Comparison of ENCODE assay signal across 15 mouse cellular contexts in genomic region chr10:128934997-128935787, GRCm38 (mm10). TPM values are rescaled to one million over a fixed set of nuclear protein-coding genes. Genes with fewer than 3 reads are reported as not detected.
DNase-seq lines count a peak whose midpoint lies in the region; ATAC-seq lines count a peak whose summit lies in the region.
"Had no signal": no experiment of that assay in that cellular context is flagged by ENCODE, and none has a peak within 500 bp of the region (broad histone marks: within the 10 kb centered on the region; RNA-seq: fewer than 3 reads in every experiment).

No protein-coding gene starts in this region.

- H3K4me1 ChIP-seq in hindbrain, embryonic 13.5 days (replicated peaks): peaks cover 16% of the 10 kb centered on the region
- H3K4me1 ChIP-seq in hindbrain, embryonic 10.5 days (replicated peaks): peaks cover 17% of the 10 kb centered on the region
- H3K4me1 ChIP-seq in hindbrain, embryonic 16.5 days (ENCODE audit: control insufficient read depth, insufficient read depth, low read depth, low read length): peaks cover 3% of the 10 kb centered on the region; the same call in 1 of the 2 replicates

- DNase-seq in hindbrain, embryonic 10.5 days (ENCODE audit: low spot score): no peak
- peak; percentile 55 for DNase-seq in thymus, postnatal 14 days
- DNase-seq in thymus, postnatal 25 days: no peak
- no peak for DNase-seq in urinary bladder, adult 2 months (ENCODE audit: low spot score)
- no peak for DNase-seq in left cerebral cortex, postnatal 14 days (ENCODE audit: low spot score in 2 of 2)
- DNase-seq: kidney, adult 18-20 months; liver; right cerebral cortex, postnatal 25 days had no signal

- no peaks in the 10 kb centered on the region for H3K36me3 ChIP-seq in hindbrain, embryonic 13.5 days
- H3K36me3 ChIP-seq in hindbrain, embryonic 10.5 days: no peaks in the 10 kb centered on the region
- H3K36me3 ChIP-seq in hindbrain, embryonic 16.5 days (ENCODE audit: control insufficient read depth, insufficient read depth, low read length): no peaks in the 10 kb centered on the region
- H3K36me3 ChIP-seq: G1E had no signal

- H3K27me3 ChIP-seq in hindbrain, embryonic 13.5 days: peaks cover 66% of the 10 kb centered on the region
- peaks cover 73% of the 10 kb centered on the region for H3K27me3 ChIP-seq in hindbrain, embryonic 10.5 days (ENCODE audit: insufficient read depth, poor library complexity, severe bottlenecking)
- H3K27me3 ChIP-seq in hindbrain, embryonic 16.5 days (replicated peaks; ENCODE audit: control insufficient read depth, insufficient read depth, low read length): peaks cover 13% of the 10 kb centered on the region

- H3K4me2 ChIP-seq in hindbrain, embryonic 13.5 days: peak overlapping the region; percentile 78; the same call in 1 of the 2 replicates
- H3K4me2 ChIP-seq in hindbrain, embryonic 16.5 days (ENCODE audit: low read length): peak overlapping the region; percentile 83

- WGBS in hindbrain, embryonic 13.5 days: 66% methylated on average over 7 of the region's 7 CpGs
- 64% methylated on average over 7 of the region's 7 CpGs for WGBS in hindbrain, embryonic 10.5 days
- 62% methylated on average over 7 of the region's 7 CpGs for WGBS in hindbrain, embryonic 16.5 days

- intact Hi-C loops in left cerebral cortex, postnatal 14 days (cut with DNase I): no loop called here

- no peak overlapping the region for H3K27ac ChIP-seq in hindbrain, embryonic 13.5 days
- H3K27ac ChIP-seq in hindbrain, embryonic 10.5 days: no peak overlapping the region
- no peak overlapping the region for H3K27ac ChIP-seq in hindbrain, embryonic 16.5 days (ENCODE audit: low read depth, low read length)
- H3K27ac ChIP-seq: macrophage had no signal

- no peak for ATAC-seq in hindbrain, embryonic 13.5 days (ENCODE audit: low FRiP score)
- ATAC-seq in hindbrain, embryonic 16.5 days: no peak

- no peaks in the 10 kb centered on the region for H3K9me3 ChIP-seq in hindbrain, embryonic 13.5 days
- no peaks in the 10 kb centered on the region for H3K9me3 ChIP-seq in hindbrain, embryonic 10.5 days
- no peaks in the 10 kb centered on the region for H3K9me3 ChIP-seq in hindbrain, embryonic 16.5 days (ENCODE audit: control insufficient read depth, low read length)
- H3K9me3 ChIP-seq: G1E had no signal

- peak overlapping the region; percentile 47; the same call in 1 of the 2 replicates for H3K4me3 ChIP-seq in hindbrain, embryonic 13.5 days
- H3K4me3 ChIP-seq in hindbrain, embryonic 10.5 days: no peak overlapping the region
- no peak overlapping the region; the same call in 1 of the 2 replicates for H3K4me3 ChIP-seq in hindbrain, embryonic 16.5 days (ENCODE audit: low read length)

- H3K9ac ChIP-seq in hindbrain, embryonic 13.5 days: no peak overlapping the region
- H3K9ac ChIP-seq in hindbrain, embryonic 16.5 days (ENCODE audit: low read depth, low read length): no peak overlapping the region

RNA-seq across cellular contexts. Expression of gene Itga7, which starts 1.6 kb away (rescaled TPM):
- 5.2 and 6.3 TPM in 2 replicates for polyA plus RNA-seq in hindbrain, embryonic 13.5 days (2015; fragmentation: Nextera tagmentation; extraction: Ambion mirVana)
- 3.7 and 4.0 TPM in 2 replicates for polyA plus RNA-seq in hindbrain, embryonic 10.5 days (2016; fragmentation: Nextera tagmentation; extraction: Ambion mirVana)
- polyA plus RNA-seq in hindbrain, embryonic 16.5 days (2015; fragmentation: Nextera tagmentation; extraction: Ambion mirVana): 12.7 and 12.8 TPM in 2 replicates
- 44.5 TPM in 2 replicates for polyA plus RNA-seq in urinary bladder, adult 2 months (2012; rRNA removed)
- 10 to 100 TPM; 15.6 to 17.6 TPM for total RNA-seq in left cerebral cortex, postnatal 14 days (2021)
- polyA plus RNA-seq: macrophage had no signal

RNA-seq across cellular contexts. Expression of gene Bloc1s1, which starts 11.4 kb away (rescaled TPM):
- 281 and 286 TPM in 2 replicates for polyA plus RNA-seq in hindbrain, embryonic 13.5 days (2015; fragmentation: Nextera tagmentation; extraction: Ambion mirVana)
- 229 and 285 TPM in 2 replicates for polyA plus RNA-seq in hindbrain, embryonic 10.5 days (2016; fragmentation: Nextera tagmentation; extraction: Ambion mirVana)
- 247 and 278 TPM in 2 replicates for polyA plus RNA-seq in hindbrain, embryonic 16.5 days (2015; fragmentation: Nextera tagmentation; extraction: Ambion mirVana)
- 286 and 328 TPM in 2 replicates for polyA plus RNA-seq in urinary bladder, adult 2 months (2012; rRNA removed)
- total RNA-seq in left cerebral cortex, postnatal 14 days (2021): 10 to 100 TPM; 71.5 to 78.7 TPM

RNA-seq across cellular contexts. Expression of gene Rdh5, which starts 12.5 kb away (rescaled TPM):
- 16.6 and 19.3 TPM in 2 replicates for polyA plus RNA-seq in hindbrain, embryonic 13.5 days (2015; fragmentation: Nextera tagmentation; extraction: Ambion mirVana)
- polyA plus RNA-seq in hindbrain, embryonic 10.5 days (2016; fragmentation: Nextera tagmentation; extraction: Ambion mirVana): 15.8 and 18.7 TPM in 2 replicates
- 29.6 and 30.0 TPM in 2 replicates for polyA plus RNA-seq in hindbrain, embryonic 16.5 days (2015; fragmentation: Nextera tagmentation; extraction: Ambion mirVana)
- 24.2 and 35.0 TPM in 2 replicates for polyA plus RNA-seq in urinary bladder, adult 2 months (2012; rRNA removed)
- total RNA-seq in left cerebral cortex, postnatal 14 days (2021): 1 to 10 TPM; 4.8 to 5.1 TPM

RNA-seq across cellular contexts. Expression of gene Mettl7b, which starts 25.6 kb away (rescaled TPM):
- polyA plus RNA-seq in hindbrain, embryonic 13.5 days (2015; fragmentation: Nextera tagmentation; extraction: Ambion mirVana): not detected in 2 replicates
- polyA plus RNA-seq in hindbrain, embryonic 10.5 days (2016; fragmentation: Nextera tagmentation; extraction: Ambion mirVana): not detected in 2 replicates
- not detected in 2 replicates for polyA plus RNA-seq in hindbrain, embryonic 16.5 days (2015; fragmentation: Nextera tagmentation; extraction: Ambion mirVana)
- polyA plus RNA-seq in urinary bladder, adult 2 months (2012; rRNA removed): 0.65 and 1.1 TPM in 2 replicates
- total RNA-seq in left cerebral cortex, postnatal 14 days (2021): not detected
- total RNA-seq: G1E; layer of hippocampus, postnatal 10 days had no signal
- polyA plus RNA-seq: G1E; macrophage; neural tube, embryonic 11.5 days; stomach, embryonic 14.5 days had no signal

RNA-seq across cellular contexts. Expression of gene Cd63, which starts 34.4 kb away (rescaled TPM):
- polyA plus RNA-seq in hindbrain, embryonic 13.5 days (2015; fragmentation: Nextera tagmentation; extraction: Ambion mirVana): 198 and 229 TPM in 2 replicates
- 240 and 253 TPM in 2 replicates for polyA plus RNA-seq in hindbrain, embryonic 10.5 days (2016; fragmentation: Nextera tagmentation; extraction: Ambion mirVana)
- 322 and 343 TPM in 2 replicates for polyA plus RNA-seq in hindbrain, embryonic 16.5 days (2015; fragmentation: Nextera tagmentation; extraction: Ambion mirVana)
- 337 and 381 TPM in 2 replicates for polyA plus RNA-seq in urinary bladder, adult 2 months (2012; rRNA removed)
- 10 to 100 TPM; 55.4 to 61.0 TPM for total RNA-seq in left cerebral cortex, postnatal 14 days (2021)
